Mouse (Mus musculus) brown adipose tissue, adult 24 weeks (tissue): ENCODE measurements around the gene B430305J03Rik. TPM values are rescaled to one million over a fixed set of nuclear protein-coding genes. Genes with fewer than 3 reads are reported as not detected.
A peak's percentile ranks its signal among the peaks of the same experiment; 100 is the strongest.

Source experiments
- H3K27ac ChIP-seq: fragments of 200-500 bp; replicated peaks from 2 replicates; pipeline ENCODE4 v1.5.1; 2012; ENCODE audit warnings: low read depth, mild to moderate bottlenecking, low read length
- H3K4me1 ChIP-seq: fragments of 200-500 bp; 2 replicates; pipeline ENCODE4 v1.6.1; 2012; ENCODE audit warnings: low read length, mixed read lengths; ENCODE audit not compliant: control insufficient read depth, insufficient read depth, insufficient read length
- H3K4me3 ChIP-seq: fragments of 200-500 bp; 2 replicates; pipeline ENCODE4 v1.5.1; 2012; ENCODE audit warnings: low read depth, mild to moderate bottlenecking, low read length, moderate library complexity; ENCODE audit not compliant: insufficient read depth
- polyA plus RNA-seq: library from polyadenylated mRNA; stranded (reverse); fragments of >200 nt; gene quantifications from 2 replicates; pipeline ENCODE4 v1.2.4, GENCODE M21; 2012; ENCODE audit not compliant: missing spikeins, insufficient read depth, insufficient read length

B430305J03Rik gene
- polyA plus RNA-seq, 1 experiment, result not detected

DNA sequence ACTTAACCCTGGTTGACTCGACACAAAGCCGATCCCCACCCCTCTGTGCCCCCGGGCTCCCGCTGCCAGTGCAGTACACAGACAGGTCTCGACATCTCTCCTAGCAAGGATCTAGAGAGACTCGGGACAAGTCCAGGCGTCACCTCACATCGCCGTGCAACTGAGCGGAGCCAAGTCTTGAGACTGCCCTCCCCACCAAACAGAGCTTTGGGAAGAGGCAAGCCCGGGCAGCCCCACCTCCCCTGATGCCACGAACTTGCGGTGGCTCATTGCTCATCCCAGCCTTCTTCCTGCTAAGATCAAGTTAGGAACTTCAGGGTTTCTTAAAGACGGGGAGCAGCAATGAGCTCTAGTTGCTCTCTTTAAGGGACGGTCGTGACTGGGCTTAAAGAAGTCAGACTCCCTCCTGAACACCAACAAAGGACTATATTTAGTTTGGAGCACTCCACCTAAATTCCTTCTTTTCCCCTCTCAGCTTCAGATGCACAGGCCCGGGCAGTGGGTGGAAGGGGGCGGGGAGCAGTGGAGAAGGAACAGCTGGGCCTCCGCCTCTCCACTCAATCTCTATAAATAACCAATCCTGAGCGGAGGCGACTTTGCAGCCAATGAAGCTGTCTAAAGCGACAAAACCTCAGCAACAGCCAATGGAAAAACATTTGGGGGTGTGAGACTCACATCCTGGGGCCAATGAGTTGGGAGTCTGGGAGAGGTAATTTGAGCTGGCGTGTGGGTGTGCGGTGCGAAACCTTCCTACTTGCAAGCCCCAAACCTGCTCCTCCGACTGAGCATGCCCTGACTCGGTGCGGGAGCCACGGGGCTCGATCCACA is 2.4 kb downstream of the B430305J03Rik start:
- peak overlapping the region; percentile 65 for H3K4me3 ChIP-seq
- peak overlapping the region; percentile 69 for H3K27ac ChIP-seq
- no peaks in the 10 kb centered on the region; the same call in 1 of the 2 replicates for H3K4me1 ChIP-seq

DNA sequence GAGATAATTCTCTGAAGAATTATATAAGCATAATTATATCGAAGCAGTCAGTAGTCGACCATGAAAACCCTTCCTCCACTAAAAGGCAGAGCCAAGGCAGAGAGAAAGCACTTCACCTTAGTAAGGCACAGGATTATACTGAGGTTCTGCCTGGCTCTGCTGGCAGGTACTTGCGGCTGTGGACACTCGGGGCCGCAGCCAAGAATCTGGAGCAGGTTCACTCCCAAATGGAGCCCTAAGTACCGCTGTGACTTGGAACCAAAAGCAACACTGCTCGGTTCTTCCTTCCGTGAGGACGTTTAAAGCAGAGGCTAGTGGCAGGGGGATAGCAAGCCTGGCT is 3.0 kb downstream of the B430305J03Rik start:
- Histone ChIP-seq H3K4me1 (no peaks in the 10 kb centered on the region; the same call in 1 of the 2 replicates), H3K4me3 (peak overlapping the region; percentile 65), H3K27ac (peak overlapping the region; percentile 69)

DNA sequence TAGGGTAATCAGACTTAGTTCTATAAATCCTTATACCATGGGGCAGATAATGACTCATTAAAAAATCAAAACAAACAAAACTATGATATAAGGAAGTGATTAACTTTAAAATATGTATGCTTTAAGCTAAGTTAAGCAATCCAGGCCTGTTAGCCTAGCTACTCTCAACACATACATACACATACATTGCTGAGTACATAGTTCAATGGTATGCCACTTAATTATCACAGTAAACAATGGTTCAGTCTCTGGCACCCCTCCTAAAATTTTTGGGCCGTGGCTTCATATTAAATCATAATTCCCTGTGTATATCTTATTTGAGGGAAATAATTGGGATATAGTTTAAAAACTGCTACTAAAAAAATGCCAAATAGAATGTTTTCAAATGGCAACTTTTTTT is 4.4 kb downstream of the B430305J03Rik start, which contains the start of gene Rap2b:
Gene Rap2b (plus strand): TSS at position 301 of the 400 bp plus-strand sequence.
- no peaks in the 10 kb centered on the region; the same call in 1 of the 2 replicates for H3K4me1 ChIP-seq
- no peak within 1 kb of the TSS for H3K4me3 ChIP-seq
- H3K27ac ChIP-seq, result no peak within 1 kb of the TSS

DNA sequence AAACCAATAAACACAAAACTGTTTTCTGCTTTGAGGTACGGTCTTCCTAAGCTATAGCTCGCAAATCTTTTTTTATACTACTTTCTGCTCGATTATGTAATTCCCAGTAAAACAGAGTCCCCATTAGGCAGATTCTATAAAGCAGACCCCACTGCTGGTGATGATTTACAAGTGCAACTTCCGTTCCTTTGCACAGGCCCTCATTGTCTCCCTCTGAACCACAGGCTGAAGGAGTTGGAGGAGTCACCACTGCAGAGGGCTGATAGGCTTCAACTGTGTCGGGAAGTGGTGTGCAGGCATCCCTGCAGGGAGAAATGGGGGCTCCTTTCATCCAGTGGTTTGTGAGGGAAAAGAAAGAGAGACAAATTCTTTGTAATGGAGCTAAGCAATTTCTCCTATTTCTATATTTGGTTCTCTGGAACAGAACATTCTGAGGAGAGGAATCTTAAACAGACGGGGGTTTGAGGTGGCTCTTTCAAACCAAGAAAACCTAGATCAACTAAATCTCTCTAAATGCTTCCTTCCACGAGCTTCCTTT is 6.9 kb downstream of the B430305J03Rik start:
- Histone ChIP-seq H3K4me3 (no peak overlapping the region), H3K27ac (no peak overlapping the region), H3K4me1 (no peaks in the 10 kb centered on the region)

DNA sequence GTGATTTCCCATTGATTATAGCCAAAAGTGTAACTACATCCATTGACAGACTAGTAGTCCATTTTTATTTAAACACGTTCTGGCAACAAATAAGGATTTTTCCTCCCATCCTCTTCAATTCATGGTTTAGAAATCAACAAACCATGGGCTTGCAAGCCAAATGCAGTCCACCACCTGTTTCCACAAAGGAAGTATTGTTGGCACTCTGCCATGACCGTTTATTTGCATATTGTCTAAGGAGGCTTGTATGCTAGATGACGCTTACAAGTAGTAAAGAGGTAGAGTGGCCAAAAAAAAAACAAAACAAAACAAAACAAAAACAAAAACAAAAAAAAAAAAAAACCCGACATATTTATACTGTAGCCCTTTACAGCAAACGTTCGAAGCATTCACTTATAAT is 7.6 kb downstream of the B430305J03Rik start:
- no peaks in the 10 kb centered on the region for H3K4me1 ChIP-seq
- no peak overlapping the region for H3K4me3 ChIP-seq
- no peak overlapping the region for H3K27ac ChIP-seq

DNA sequence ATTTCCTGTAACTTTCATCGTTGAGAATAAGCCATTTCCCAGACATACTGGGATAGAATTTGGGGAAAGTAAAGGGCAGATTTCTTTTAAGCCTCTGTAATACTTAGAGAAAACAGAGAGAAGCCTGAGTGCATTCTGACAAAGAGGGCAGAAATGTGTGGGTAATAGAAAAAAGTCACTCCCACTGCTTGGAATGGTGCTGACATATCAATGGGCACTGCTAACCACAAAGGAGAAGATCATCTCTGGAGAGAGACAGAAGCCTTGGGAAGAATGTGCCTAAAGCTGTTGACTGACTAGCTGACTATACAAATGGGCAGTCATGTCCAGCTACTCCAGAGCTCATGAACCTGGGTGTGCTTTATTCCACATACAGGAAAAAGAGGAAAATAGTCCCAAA is 10.3 kb downstream of the B430305J03Rik start:
- no peak overlapping the region for H3K27ac ChIP-seq
- H3K4me3 ChIP-seq, result no peak overlapping the region
- no peaks in the 10 kb centered on the region for H3K4me1 ChIP-seq

DNA sequence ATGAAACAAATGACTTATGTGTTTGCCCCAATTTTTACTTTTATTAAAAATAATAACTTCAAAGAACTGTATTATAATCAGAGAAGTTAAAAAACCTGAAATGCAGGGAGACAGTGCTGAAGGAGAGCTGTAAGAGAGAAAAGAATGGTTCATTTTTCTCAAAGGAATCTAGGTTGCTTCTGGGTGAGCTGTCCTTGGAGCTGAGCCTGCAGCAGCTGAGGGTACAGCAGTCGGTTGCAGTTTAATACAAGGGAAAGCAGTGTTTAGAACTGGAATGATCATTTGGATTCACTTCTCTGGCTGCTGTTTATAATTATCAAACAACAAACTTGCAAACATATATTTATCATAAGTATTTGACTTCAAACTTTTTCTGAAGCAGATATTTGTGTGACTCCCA is 16.3 kb downstream of the B430305J03Rik start:
- Histone ChIP-seq H3K4me1 (no peaks in the 10 kb centered on the region), H3K27ac (no peak overlapping the region), H3K4me3 (no peak overlapping the region)

DNA sequence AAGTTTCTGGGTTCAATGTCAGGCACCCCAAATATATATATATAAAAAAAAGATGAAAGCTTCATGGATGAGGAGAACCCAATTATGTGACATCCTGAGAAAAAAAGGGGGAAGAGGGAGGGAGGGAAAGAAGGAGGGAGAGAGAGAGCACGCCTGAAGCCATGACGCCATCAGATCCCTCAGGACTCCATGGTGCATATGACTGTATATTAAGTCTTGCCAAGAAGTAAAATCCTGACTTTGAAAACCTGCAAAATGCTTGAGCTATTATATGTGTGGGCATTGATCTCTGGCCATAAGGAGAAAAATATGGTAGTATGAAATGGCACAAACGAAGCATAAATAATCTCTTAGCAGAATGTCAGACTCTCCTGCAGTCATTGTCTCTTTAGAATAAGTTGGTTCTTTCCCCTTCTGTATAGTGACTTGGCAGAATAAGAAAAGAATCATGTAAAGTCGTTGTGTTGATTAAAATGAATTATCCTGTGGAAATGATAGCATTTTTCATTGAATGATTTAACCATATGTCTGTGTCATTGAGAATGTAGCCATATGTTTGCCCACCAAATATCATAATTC is 17.6 kb downstream of the B430305J03Rik start:
- H3K4me3 ChIP-seq, result no peak overlapping the region
- no peak overlapping the region for H3K27ac ChIP-seq
- H3K4me1 ChIP-seq, result no peaks in the 10 kb centered on the region

DNA sequence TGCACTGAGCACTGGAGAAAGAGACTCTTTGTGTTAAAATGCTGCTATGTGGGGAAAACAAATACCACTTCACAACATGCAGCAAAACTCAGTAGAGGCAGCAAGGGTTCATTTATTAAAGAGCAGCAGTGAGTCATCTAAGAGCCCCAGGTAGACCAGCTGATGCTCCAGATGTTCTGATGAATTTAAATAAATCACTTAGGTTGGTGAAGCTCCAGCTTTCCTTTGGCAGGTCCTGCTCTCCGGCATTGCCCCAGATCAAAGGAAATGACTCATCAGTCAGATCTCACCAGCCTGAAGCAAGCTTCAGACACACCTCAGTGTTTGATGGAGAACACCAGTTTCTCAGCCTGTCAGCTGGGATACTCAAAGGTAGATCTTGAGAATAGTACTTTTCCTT is 20.1 kb downstream of the B430305J03Rik start:
- H3K27ac ChIP-seq, result no peak overlapping the region
- no peaks in the 10 kb centered on the region for H3K4me1 ChIP-seq
- no peak overlapping the region for H3K4me3 ChIP-seq

DNA sequence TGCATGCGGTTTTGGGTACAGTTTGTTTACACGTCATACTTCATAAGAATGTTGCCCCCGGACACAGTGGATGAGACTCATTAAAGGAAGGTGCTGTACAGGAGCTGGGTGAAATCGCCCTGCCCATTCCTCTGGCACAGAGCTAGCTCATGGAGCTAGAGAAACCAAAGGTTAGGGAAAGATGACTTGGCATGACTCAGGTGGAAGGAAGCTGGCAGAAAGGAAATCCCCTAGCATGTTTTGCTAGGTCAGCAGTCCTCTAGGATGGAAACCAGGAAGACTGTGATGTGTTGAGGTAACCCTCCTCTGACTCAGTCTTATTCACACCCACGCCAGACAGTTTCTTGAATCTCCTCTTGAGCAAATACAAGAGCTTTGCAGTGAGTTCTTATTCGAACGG is 21.7 kb downstream of the B430305J03Rik start:
- no peak overlapping the region for H3K4me3 ChIP-seq
- H3K27ac ChIP-seq, result no peak overlapping the region

DNA sequence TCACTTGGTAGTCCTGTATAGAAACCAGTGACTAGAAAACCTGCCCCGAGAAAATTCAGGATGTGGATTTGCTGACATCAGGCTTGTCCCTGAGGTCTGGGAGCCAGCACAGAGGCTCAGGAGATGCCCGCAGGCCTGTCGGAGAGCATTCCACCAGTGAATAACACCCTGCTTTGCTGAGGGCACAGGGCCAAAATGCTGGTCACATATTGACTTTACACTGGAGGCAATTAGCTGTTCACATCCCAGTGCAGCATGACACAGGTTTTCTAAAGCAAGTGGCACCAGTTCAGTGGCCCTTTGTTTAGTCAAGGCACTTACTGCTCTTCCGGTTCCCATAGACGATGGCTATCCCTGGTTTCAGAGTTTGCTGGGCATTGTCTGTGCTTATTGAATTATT is 25.4 kb downstream of the B430305J03Rik start:
- Histone ChIP-seq H3K4me1 (no peaks in the 10 kb centered on the region; the same call in 1 of the 2 replicates), H3K4me3 (no peak overlapping the region), H3K27ac (no peak overlapping the region)

More for the DNA sequence above, 21.7 kb downstream of the B430305J03Rik start:
- no peaks in the 10 kb centered on the region for H3K4me1 ChIP-seq

DNA sequence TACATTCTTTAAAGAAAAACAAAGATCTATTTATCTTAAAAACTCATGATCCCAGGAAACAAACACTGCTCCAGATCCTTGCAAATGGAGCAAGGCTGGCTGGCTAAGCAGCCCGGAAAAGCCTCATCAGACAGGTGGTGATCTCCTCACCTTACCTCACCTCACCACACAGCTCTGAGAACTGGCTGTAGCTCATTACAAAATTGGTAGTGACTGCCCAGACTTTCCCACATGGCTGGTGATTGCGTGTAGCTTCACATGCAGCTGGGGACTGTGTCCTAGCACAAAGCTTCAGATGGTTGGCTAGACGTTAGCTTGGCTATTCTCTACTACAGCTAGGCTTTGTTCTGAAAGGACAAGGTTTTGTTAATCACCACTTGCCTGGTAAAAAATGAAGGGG is 28.5 kb downstream of the B430305J03Rik start:
- Histone ChIP-seq H3K4me1 (no peaks in the 10 kb centered on the region; the same call in 1 of the 2 replicates), H3K4me3 (no peak overlapping the region), H3K27ac (no peak overlapping the region)

DNA sequence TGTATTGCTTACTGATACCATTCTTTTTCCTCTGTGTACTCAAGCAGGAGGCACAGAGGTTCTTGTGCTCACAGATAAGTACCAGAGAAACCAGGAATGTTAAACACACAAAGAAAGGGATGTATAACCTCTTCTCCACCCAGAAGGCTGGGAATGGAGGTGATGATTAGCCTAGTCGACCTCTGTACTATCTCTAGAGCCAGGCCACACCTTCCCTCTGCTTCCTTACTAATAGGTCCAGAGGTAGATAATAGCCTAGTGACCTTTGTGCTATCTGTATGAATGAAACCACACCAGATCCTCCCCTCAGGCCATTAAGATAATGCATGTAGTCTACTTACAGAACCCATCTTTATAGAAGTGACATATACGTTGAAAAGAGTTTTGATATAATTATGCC is 29.5 kb downstream of the B430305J03Rik start:
- Histone ChIP-seq H3K4me1 (no peaks in the 10 kb centered on the region; the same call in 1 of the 2 replicates), H3K4me3 (no peak overlapping the region)

DNA sequence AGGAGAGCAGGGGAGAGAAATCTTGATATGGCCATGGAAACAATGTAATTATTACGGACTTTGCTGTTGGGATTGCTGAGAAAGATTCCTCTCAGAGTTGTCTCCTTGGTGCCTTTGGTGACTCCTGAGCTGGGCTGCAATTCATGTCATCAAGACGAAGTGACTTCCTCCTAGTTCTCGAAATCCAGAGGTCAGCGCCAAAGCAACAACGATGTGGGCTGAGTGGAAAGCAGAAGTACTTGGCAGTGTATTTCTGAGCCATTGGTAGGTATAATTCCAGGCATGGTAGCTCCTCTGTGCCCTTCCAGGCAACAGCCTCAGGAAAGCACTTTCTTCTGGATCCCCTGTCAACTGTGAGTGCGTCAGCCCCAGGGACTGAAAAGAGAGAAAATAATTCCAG is 44.1 kb downstream of the B430305J03Rik start:
- no peaks in the 10 kb centered on the region for H3K4me1 ChIP-seq
- H3K4me3 ChIP-seq, result no peak overlapping the region

More for the DNA sequence above, 29.5 kb downstream of the B430305J03Rik start:
- no peak overlapping the region for H3K27ac ChIP-seq

DNA sequence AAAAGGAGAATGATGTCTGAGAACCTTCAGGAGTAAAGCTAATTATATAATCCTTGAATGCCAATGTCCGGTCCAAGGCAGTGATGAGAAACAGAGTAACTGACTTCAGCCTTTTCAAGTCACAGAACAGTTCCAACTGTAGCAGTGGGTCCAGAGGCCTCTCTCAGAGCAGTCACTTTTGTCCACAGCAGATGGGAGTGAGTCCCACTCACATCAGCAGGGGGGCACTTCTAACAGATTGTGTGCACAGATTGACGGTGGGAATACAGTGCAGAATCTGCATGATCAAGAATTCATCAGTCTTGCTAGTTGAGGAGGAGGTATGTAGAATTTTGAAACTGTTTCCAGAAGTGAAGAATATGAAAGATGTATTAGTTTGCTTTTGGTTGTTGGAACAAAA is 45.7 kb downstream of the B430305J03Rik start:
- no peak overlapping the region for H3K27ac ChIP-seq
- H3K4me3 ChIP-seq, result no peak overlapping the region
- H3K4me1 ChIP-seq, result no peaks in the 10 kb centered on the region; the same call in 1 of the 2 replicates

More for the DNA sequence above, 44.1 kb downstream of the B430305J03Rik start:
- H3K27ac ChIP-seq, result no peak overlapping the region
